Mouse (Mus musculus): ENCODE results near the gene Hs6st1.

The Hs6st1 gene

GRCm38 (mm10) chr1:36129126-36129525 is 60.9 kb downstream of the Hs6st1 start:
- no peak for DNase-seq (ENCODE audit: low read depth, low spot score)

GRCm38 (mm10) chr1:36129881-36130280 is 61.7 kb downstream of the Hs6st1 start:
- no peak for DNase-seq (ENCODE audit: low read depth, low spot score)

GRCm38 (mm10) chr1:36130307-36131035 is 62.3 kb downstream of the Hs6st1 start:
- DNase-seq (ENCODE audit: low read depth, low spot score), result peak; percentile 33

- DNase-seq (ENCODE audit: low read depth, low spot score), result no peak
Observed at GRCm38 (mm10) chr1:36131154-36131553, 63.0 kb downstream of the Hs6st1 start.

GRCm38 (mm10) chr1:36131766-36132165 is 63.6 kb downstream of the Hs6st1 start:
- no peak for DNase-seq (ENCODE audit: low read depth, low spot score)

GRCm38 (mm10) chr1:36132211-36132610 is 64.0 kb downstream of the Hs6st1 start:
- DNase-seq (ENCODE audit: low read depth, low spot score), result no peak

GRCm38 (mm10) chr1:36133041-36133440 is 64.8 kb downstream of the Hs6st1 start:
- no peak for DNase-seq (ENCODE audit: low read depth, low spot score)

GRCm38 (mm10) chr1:36133647-36134046 is 65.4 kb downstream of the Hs6st1 start:
- no peak for DNase-seq (ENCODE audit: low read depth, low spot score)

- DNase-seq (ENCODE audit: low read depth, low spot score), result peak; percentile 55
Observed at GRCm38 (mm10) chr1:36134584-36134983, 66.4 kb downstream of the Hs6st1 start.

- no peak for DNase-seq (ENCODE audit: low read depth, low spot score)
Observed at GRCm38 (mm10) chr1:36140311-36140710, 72.1 kb downstream of the Hs6st1 start.

- DNase-seq (ENCODE audit: low read depth, low spot score), result no peak
Observed at GRCm38 (mm10) chr1:36145050-36145449, 76.8 kb downstream of the Hs6st1 start.

- no peak for DNase-seq (ENCODE audit: low read depth, low spot score)
Observed at GRCm38 (mm10) chr1:36148809-36149208, 80.6 kb downstream of the Hs6st1 start.

- DNase-seq (ENCODE audit: low read depth, low spot score), result no peak
Observed at GRCm38 (mm10) chr1:36149411-36149810, 81.2 kb downstream of the Hs6st1 start.

All from skeletal muscle tissue, adult 2 months (tissue).